Mouse (Mus musculus): Measurements from ENCODE around the gene Apol6. TPM values are rescaled to one million over a fixed set of nuclear protein-coding genes. Genes with fewer than 3 reads are reported as not detected.

Apol6 gene
- polyA plus RNA-seq, 1 experiment = 0.06 TPM

- Histone ChIP-seq H3ac (ENCODE audit: control insufficient read depth, insufficient read length, low read depth) (no peak overlapping the region), H3K27me3 (ENCODE audit: control insufficient read depth, insufficient read depth, insufficient read length) (no peaks in the 10 kb centered on the region), H3K4me3 (ENCODE audit: insufficient read depth, poor library complexity, severe bottlenecking) (no peak overlapping the region), H3K79me2 (ENCODE audit: control insufficient read depth, insufficient read depth) (no peaks in the 10 kb centered on the region), H3K36me3 (ENCODE audit: control insufficient read depth, insufficient read depth) (no peaks in the 10 kb centered on the region), H3K79me3 (ENCODE audit: low read depth) (no peaks in the 10 kb centered on the region)
- TF ChIP-seq USF1 (IDR thresholded peaks at IDR 0.05; ENCODE audit: low read depth) (no peak), CEBPB (IDR thresholded peaks at IDR 0.05; ENCODE audit: low read depth) (no peak), MYOD1 (IDR thresholded peaks at IDR 0.05; ENCODE audit: control insufficient read depth, insufficient read length, low read depth) (no peak), CTCF (IDR thresholded peaks at IDR 0.05; ENCODE audit: control insufficient read depth, insufficient read depth, insufficient read length) (no peak), FOSL1 (IDR thresholded peaks at IDR 0.05; ENCODE audit: insufficient read depth, low read length, poor library complexity, severe bottlenecking) (no peak), MYOG (IDR thresholded peaks at IDR 0.05; ENCODE audit: control insufficient read depth, extremely low read depth, insufficient read length) (no peak), MAX (IDR thresholded peaks at IDR 0.05) (no peak)
Observed at GRCm38 (mm10) chr15:77035643-77036042, 8.9 kb upstream of the Apol6 start.

GRCm38 (mm10) chr15:77036320-77036988 lies 8.1 kb upstream of the Apol6 start:
- no peak overlapping the region for H3K4me3 ChIP-seq (ENCODE audit: insufficient read depth, poor library complexity, severe bottlenecking)
- no peaks in the 10 kb centered on the region for H3K79me3 ChIP-seq (ENCODE audit: low read depth)
- peak overlapping the region; percentile 75 for H3ac ChIP-seq (ENCODE audit: control insufficient read depth, insufficient read length, low read depth)
- H3K79me2 ChIP-seq (ENCODE audit: control insufficient read depth, insufficient read depth) = no peaks in the 10 kb centered on the region
- peak; percentile 92 for TF ChIP-seq MYOD1 (IDR thresholded peaks at IDR 0.05; ENCODE audit: control insufficient read depth, insufficient read length, low read depth)
- TF ChIP-seq CEBPB (IDR thresholded peaks at IDR 0.05; ENCODE audit: low read depth) = no peak
- no peak for TF ChIP-seq MYOG (IDR thresholded peaks at IDR 0.05; ENCODE audit: control insufficient read depth, extremely low read depth, insufficient read length)
- peak; percentile 36 for TF ChIP-seq FOSL1 (IDR thresholded peaks at IDR 0.05; ENCODE audit: insufficient read depth, low read length, poor library complexity, severe bottlenecking)
- peak; percentile 4 for TF ChIP-seq USF1 (IDR thresholded peaks at IDR 0.05; ENCODE audit: low read depth)
- TF ChIP-seq MAX (IDR thresholded peaks at IDR 0.05) = peak; percentile 17
- no peaks in the 10 kb centered on the region for H3K27me3 ChIP-seq (ENCODE audit: control insufficient read depth, insufficient read depth, insufficient read length)
- no peaks in the 10 kb centered on the region for H3K36me3 ChIP-seq (ENCODE audit: control insufficient read depth, insufficient read depth)

- TF ChIP-seq FOSL1 (IDR thresholded peaks at IDR 0.05; ENCODE audit: insufficient read depth, low read length, poor library complexity, severe bottlenecking) = no peak
- TF ChIP-seq USF1 (IDR thresholded peaks at IDR 0.05; ENCODE audit: low read depth) = no peak
- no peak for TF ChIP-seq CEBPB (IDR thresholded peaks at IDR 0.05; ENCODE audit: low read depth)
- no peak for TF ChIP-seq MYOD1 (IDR thresholded peaks at IDR 0.05; ENCODE audit: control insufficient read depth, insufficient read length, low read depth)
- no peak for TF ChIP-seq MYOG (IDR thresholded peaks at IDR 0.05; ENCODE audit: control insufficient read depth, extremely low read depth, insufficient read length)
- no peak for TF ChIP-seq MAX (IDR thresholded peaks at IDR 0.05)
- TF ChIP-seq CTCF (IDR thresholded peaks at IDR 0.05; ENCODE audit: control insufficient read depth, insufficient read depth, insufficient read length) = no peak
- Histone ChIP-seq H3K79me3 (ENCODE audit: low read depth) (no peaks in the 10 kb centered on the region), H3K4me3 (ENCODE audit: insufficient read depth, poor library complexity, severe bottlenecking) (no peak overlapping the region), H3K36me3 (ENCODE audit: control insufficient read depth, insufficient read depth) (no peaks in the 10 kb centered on the region), H3K79me2 (ENCODE audit: control insufficient read depth, insufficient read depth) (no peaks in the 10 kb centered on the region), H3K27me3 (ENCODE audit: control insufficient read depth, insufficient read depth, insufficient read length) (no peaks in the 10 kb centered on the region), H3ac (ENCODE audit: control insufficient read depth, insufficient read length, low read depth) (peak overlapping the region; percentile 75)
Observed at GRCm38 (mm10) chr15:77036989-77037277, 7.6 kb upstream of the Apol6 start.

GRCm38 (mm10) chr15:77037278-77038161 lies 7.0 kb upstream of the Apol6 start:
- no peak overlapping the region for H3K4me3 ChIP-seq (ENCODE audit: insufficient read depth, poor library complexity, severe bottlenecking)
- H3K36me3 ChIP-seq (ENCODE audit: control insufficient read depth, insufficient read depth) = no peaks in the 10 kb centered on the region
- no peaks in the 10 kb centered on the region for H3K79me3 ChIP-seq (ENCODE audit: low read depth)
- no peaks in the 10 kb centered on the region for H3K79me2 ChIP-seq (ENCODE audit: control insufficient read depth, insufficient read depth)
- TF ChIP-seq MYOD1 (IDR thresholded peaks at IDR 0.05; ENCODE audit: control insufficient read depth, insufficient read length, low read depth) = peak; percentile 38
- no peak for TF ChIP-seq FOSL1 (IDR thresholded peaks at IDR 0.05; ENCODE audit: insufficient read depth, low read length, poor library complexity, severe bottlenecking)
- TF ChIP-seq CEBPB (IDR thresholded peaks at IDR 0.05; ENCODE audit: low read depth) = no peak
- TF ChIP-seq MAX (IDR thresholded peaks at IDR 0.05) = peak; percentile 35
- TF ChIP-seq USF1 (IDR thresholded peaks at IDR 0.05; ENCODE audit: low read depth) = peak; percentile 71
- no peak for TF ChIP-seq MYOG (IDR thresholded peaks at IDR 0.05; ENCODE audit: control insufficient read depth, extremely low read depth, insufficient read length)
- no peak for TF ChIP-seq CTCF (IDR thresholded peaks at IDR 0.05; ENCODE audit: control insufficient read depth, insufficient read depth, insufficient read length)
- H3ac ChIP-seq (ENCODE audit: control insufficient read depth, insufficient read length, low read depth) = peak overlapping the region; percentile 75
- no peaks in the 10 kb centered on the region for H3K27me3 ChIP-seq (ENCODE audit: control insufficient read depth, insufficient read depth, insufficient read length)

- TF ChIP-seq CTCF (IDR thresholded peaks at IDR 0.05; ENCODE audit: control insufficient read depth, insufficient read depth, insufficient read length) (no peak), USF1 (IDR thresholded peaks at IDR 0.05; ENCODE audit: low read depth) (no peak), CEBPB (IDR thresholded peaks at IDR 0.05; ENCODE audit: low read depth) (no peak)
Observed at GRCm38 (mm10) chr15:77039211-77039700, 5.3 kb upstream of the Apol6 start.

More at GRCm38 (mm10) chr15:77039211-77039700, 5.3 kb upstream of the Apol6 start:
- no peaks in the 10 kb centered on the region for H3K79me3 ChIP-seq (ENCODE audit: low read depth)
- H3K4me3 ChIP-seq (ENCODE audit: insufficient read depth, poor library complexity, severe bottlenecking) = no peak overlapping the region
- no peaks in the 10 kb centered on the region for H3K79me2 ChIP-seq (ENCODE audit: control insufficient read depth, insufficient read depth)
- no peak overlapping the region for H3ac ChIP-seq (ENCODE audit: control insufficient read depth, insufficient read length, low read depth)
- no peaks in the 10 kb centered on the region for H3K36me3 ChIP-seq (ENCODE audit: control insufficient read depth, insufficient read depth)
- H3K27me3 ChIP-seq (ENCODE audit: control insufficient read depth, insufficient read depth, insufficient read length) = no peaks in the 10 kb centered on the region

All from C2C12 (cell line).